Mouse (Mus musculus): ENCODE measurements around the gene Fahd1. TPM values are rescaled to one million over a fixed set of nuclear protein-coding genes. Genes with fewer than 3 reads are reported as not detected.

Gene Fahd1
- polyA plus RNA-seq, 2 experiments = 14.8 to 16.5 TPM

- no peak overlapping the region for H3K9ac ChIP-seq (ENCODE audit: low read depth, low read length, severe bottlenecking)
- no peaks in the 10 kb centered on the region for H3K9me3 ChIP-seq (ENCODE audit: control insufficient read depth, low read length)
- H3K27ac ChIP-seq (replicated peaks; ENCODE audit: low read depth, low read length) = no peak overlapping the region
- H3K36me3 ChIP-seq (ENCODE audit: control insufficient read depth, insufficient read depth, low read length) = no peaks in the 10 kb centered on the region
- H3K4me2 ChIP-seq (replicated peaks; ENCODE audit: low read depth, low read length, severe bottlenecking) = no peak overlapping the region
- H3K4me3 ChIP-seq (replicated peaks; ENCODE audit: low read length) = no peak overlapping the region
- no peak for TF ChIP-seq POLR2A (IDR thresholded peaks at IDR 0.05; ENCODE audit: borderline replicate concordance, extremely low read depth, insufficient read depth, insufficient read length)
- ATAC-seq (ENCODE audit: low FRiP score, low read depth) = no peak
- DNase-seq (ENCODE audit: low spot score) = no peak
- H3K4me1 ChIP-seq (ENCODE audit: control insufficient read depth, insufficient read depth, low read length) = peaks cover 4% of the 10 kb centered on the region; the same call in 1 of the 2 replicates
- WGBS = 27% methylated on average over 9 of the region's 9 CpGs
- H3K27me3 ChIP-seq (ENCODE audit: control insufficient read depth, insufficient read depth, low read length) = no peaks in the 10 kb centered on the region
These were observed 5.6 kb downstream of the Fahd1 start for GRCm38 (mm10) chr17:24844525-24844924.

- no peak overlapping the region for H3K4me2 ChIP-seq (replicated peaks; ENCODE audit: low read depth, low read length, severe bottlenecking)
- H3K4me3 ChIP-seq (replicated peaks; ENCODE audit: low read length) = no peak overlapping the region
- ATAC-seq (ENCODE audit: low FRiP score, low read depth) (no peak), DNase-seq (ENCODE audit: low spot score) (no peak)
- no peak overlapping the region for H3K27ac ChIP-seq (replicated peaks; ENCODE audit: low read depth, low read length)
- H3K4me1 ChIP-seq (ENCODE audit: control insufficient read depth, insufficient read depth, low read length) = no peaks in the 10 kb centered on the region
- no peaks in the 10 kb centered on the region for H3K36me3 ChIP-seq (ENCODE audit: control insufficient read depth, insufficient read depth, low read length)
- WGBS = 48% methylated on average over 2 of the region's 2 CpGs
- H3K9ac ChIP-seq (ENCODE audit: low read depth, low read length, severe bottlenecking) = no peak overlapping the region
- TF ChIP-seq POLR2A (IDR thresholded peaks at IDR 0.05; ENCODE audit: borderline replicate concordance, extremely low read depth, insufficient read depth, insufficient read length) = no peak
- H3K9me3 ChIP-seq (ENCODE audit: control insufficient read depth, low read length) = no peaks in the 10 kb centered on the region
- no peaks in the 10 kb centered on the region for H3K27me3 ChIP-seq (ENCODE audit: control insufficient read depth, insufficient read depth, low read length)
These were observed 7.5 kb downstream of the Fahd1 start for GRCm38 (mm10) chr17:24842631-24843030.

- DNase-seq (ENCODE audit: low spot score) = no peak
- no peak for TF ChIP-seq POLR2A (IDR thresholded peaks at IDR 0.05; ENCODE audit: borderline replicate concordance, extremely low read depth, insufficient read depth, insufficient read length)
- Histone ChIP-seq H3K27me3 (ENCODE audit: control insufficient read depth, insufficient read depth, low read length) (no peaks in the 10 kb centered on the region), H3K4me2 (replicated peaks; ENCODE audit: low read depth, low read length, severe bottlenecking) (no peak overlapping the region), H3K9ac (ENCODE audit: low read depth, low read length, severe bottlenecking) (no peak overlapping the region), H3K9me3 (ENCODE audit: control insufficient read depth, low read length) (no peaks in the 10 kb centered on the region), H3K4me3 (replicated peaks; ENCODE audit: low read length) (no peak overlapping the region), H3K36me3 (ENCODE audit: control insufficient read depth, insufficient read depth, low read length) (no peaks in the 10 kb centered on the region), H3K4me1 (ENCODE audit: control insufficient read depth, insufficient read depth, low read length) (no peaks in the 10 kb centered on the region), H3K27ac (replicated peaks; ENCODE audit: low read depth, low read length) (no peak overlapping the region)
- WGBS = 50% methylated on average over 4 of the region's 4 CpGs
- no peak for ATAC-seq (ENCODE audit: low FRiP score, low read depth)
These were observed 9.0 kb downstream of the Fahd1 start for GRCm38 (mm10) chr17:24841133-24841532.

- H3K4me1 ChIP-seq (ENCODE audit: control insufficient read depth, insufficient read depth, low read length) = no peaks in the 10 kb centered on the region
- no peaks in the 10 kb centered on the region for H3K36me3 ChIP-seq (ENCODE audit: control insufficient read depth, insufficient read depth, low read length)
- TF ChIP-seq POLR2A (IDR thresholded peaks at IDR 0.05; ENCODE audit: borderline replicate concordance, extremely low read depth, insufficient read depth, insufficient read length) = no peak
- no peaks in the 10 kb centered on the region for H3K9me3 ChIP-seq (ENCODE audit: control insufficient read depth, low read length)
- H3K27ac ChIP-seq (replicated peaks; ENCODE audit: low read depth, low read length) = no peak overlapping the region
- H3K4me2 ChIP-seq (replicated peaks; ENCODE audit: low read depth, low read length, severe bottlenecking) = no peak overlapping the region
- H3K9ac ChIP-seq (ENCODE audit: low read depth, low read length, severe bottlenecking) = no peak overlapping the region
- H3K27me3 ChIP-seq (ENCODE audit: control insufficient read depth, insufficient read depth, low read length) = no peaks in the 10 kb centered on the region
- H3K4me3 ChIP-seq (replicated peaks; ENCODE audit: low read length) = no peak overlapping the region
- ATAC-seq (ENCODE audit: low FRiP score, low read depth) (no peak), DNase-seq (ENCODE audit: low spot score) (no peak)
- 58% methylated on average over 5 of the region's 5 CpGs for WGBS
These were observed 9.8 kb downstream of the Fahd1 start for GRCm38 (mm10) chr17:24840341-24840740.

- no peak within 1 kb of the TSS for H3K4me3 ChIP-seq (replicated peaks; ENCODE audit: low read length)
- no peak for TF ChIP-seq POLR2A (IDR thresholded peaks at IDR 0.05; ENCODE audit: borderline replicate concordance, extremely low read depth, insufficient read depth, insufficient read length)
- no peak for DNase-seq (ENCODE audit: low spot score)
- no peaks in the 10 kb centered on the region for H3K9me3 ChIP-seq (ENCODE audit: control insufficient read depth, low read length)
- no peak for ATAC-seq (ENCODE audit: low FRiP score, low read depth)
- H3K27me3 ChIP-seq (ENCODE audit: control insufficient read depth, insufficient read depth, low read length) = no peaks in the 10 kb centered on the region
- WGBS = 58% methylated on average over 8 of the region's 8 CpGs
- no peak within 1 kb of the TSS for H3K9ac ChIP-seq (ENCODE audit: low read depth, low read length, severe bottlenecking)
- H3K4me1 ChIP-seq (ENCODE audit: control insufficient read depth, insufficient read depth, low read length) = no peaks in the 10 kb centered on the region
- H3K27ac ChIP-seq (replicated peaks; ENCODE audit: low read depth, low read length) = no peak within 1 kb of the TSS
- no peaks in the 10 kb centered on the region for H3K36me3 ChIP-seq (ENCODE audit: control insufficient read depth, insufficient read depth, low read length)
- no peak within 1 kb of the TSS for H3K4me2 ChIP-seq (replicated peaks; ENCODE audit: low read depth, low read length, severe bottlenecking)
These were observed 10.3 kb downstream of the Fahd1 start, which contains the start of gene Hagh for GRCm38 (mm10) chr17:24839842-24840241. Gene Hagh (plus strand): TSS chr17:24840143.
